Mouse (Mus musculus): ENCODE measurements around the gene Mettl23.

- TF ChIP-seq ZC3H11A (IDR thresholded peaks at IDR 0.05; ENCODE audit: borderline replicate concordance, low read depth, low read length) (no peak), CHD2 (IDR thresholded peaks at IDR 0.05; ENCODE audit: low read depth, low read length) (no peak), MAFK (IDR thresholded peaks at IDR 0.05; ENCODE audit: insufficient read depth, low read depth, low read length) (no peak), HCFC1 (IDR thresholded peaks at IDR 0.05; ENCODE audit: borderline replicate concordance, insufficient read depth, low read length) (no peak), ZNF384 (IDR thresholded peaks at IDR 0.05; ENCODE audit: low read depth, low read length) (no peak)
Measured at GRCm38 (mm10) chr11:116810983-116811901, 31.8 kb upstream of the Mettl23 start.

Data from ES-E14 (cell line).